Mouse (Mus musculus) fibroblast of lung, adult 2 months (primary cell): Measurements from ENCODE around the gene Stk4.

Experiments used
- DNase-seq: peaks from one replicate; pipeline ENCODE4 v3.0.0-alpha.2; 2011; ENCODE audit warnings: low read depth

Stk4 gene

DNA sequence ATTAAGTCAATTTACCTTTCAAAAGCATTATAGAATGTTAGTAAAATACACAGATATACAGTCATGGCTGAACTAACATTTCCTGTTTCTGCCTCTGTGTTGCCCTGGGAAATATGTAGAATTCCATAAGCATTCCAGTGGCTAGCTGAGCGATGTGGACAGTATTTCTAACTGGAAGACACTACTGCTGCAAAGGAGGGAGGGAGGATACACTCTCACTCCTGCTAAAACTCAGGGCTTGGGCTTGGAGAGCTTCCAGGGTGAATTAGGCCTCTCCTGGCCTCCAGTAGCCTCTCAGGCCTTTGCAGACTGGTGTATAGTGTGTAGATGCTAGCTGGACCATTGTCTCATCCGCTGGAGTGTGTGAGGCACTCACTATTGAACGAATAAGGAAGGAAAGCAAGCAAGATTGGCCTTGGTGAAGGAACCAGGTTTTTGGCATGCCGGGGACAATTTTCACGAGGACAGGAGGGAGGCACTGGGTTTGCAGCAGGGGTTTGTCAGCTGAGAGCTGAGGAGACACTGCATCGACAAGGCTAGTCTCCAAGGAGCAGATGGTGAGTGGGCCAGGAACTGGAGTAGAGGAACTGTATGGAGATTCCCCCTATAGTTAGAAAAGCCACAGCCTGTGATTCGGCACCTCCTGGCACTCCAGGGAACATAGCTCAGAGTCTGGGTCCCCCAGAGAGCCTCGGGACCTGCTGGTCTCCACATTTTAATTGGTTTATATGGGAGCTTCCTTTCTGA is 104.7 kb downstream of the Stk4 start:
- no peak for DNase-seq

GRCm38 (mm10) chr2:164175850-164176249 is 105.7 kb downstream of the Stk4 start:
- DNase-seq: no peak

DNA sequence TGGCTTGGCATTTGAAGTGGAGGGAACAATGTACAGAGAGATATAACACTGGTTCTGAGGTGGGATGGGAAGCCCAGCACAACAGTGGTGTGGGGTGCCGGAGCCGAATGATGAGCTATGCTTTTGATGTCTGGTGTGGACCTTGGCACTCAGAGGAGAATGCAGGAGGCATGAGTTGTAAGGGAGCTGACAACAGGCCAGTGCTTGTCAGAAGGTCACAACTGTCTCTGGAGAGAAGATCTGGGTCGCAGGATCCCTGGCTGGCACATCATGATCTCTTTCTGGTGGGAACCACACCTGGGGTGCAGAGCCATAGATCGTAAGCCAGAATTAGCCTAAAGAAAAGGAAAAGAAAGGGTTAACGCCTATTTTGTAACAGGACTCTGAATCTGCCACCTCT is 107.7 kb downstream of the Stk4 start:
- DNase-seq: no peak

GRCm38 (mm10) chr2:164180124-164180523 is 110.0 kb downstream of the Stk4 start:
- no peak for DNase-seq

GRCm38 (mm10) chr2:164180770-164181169 is 110.6 kb downstream of the Stk4 start:
- DNase-seq: no peak

DNA sequence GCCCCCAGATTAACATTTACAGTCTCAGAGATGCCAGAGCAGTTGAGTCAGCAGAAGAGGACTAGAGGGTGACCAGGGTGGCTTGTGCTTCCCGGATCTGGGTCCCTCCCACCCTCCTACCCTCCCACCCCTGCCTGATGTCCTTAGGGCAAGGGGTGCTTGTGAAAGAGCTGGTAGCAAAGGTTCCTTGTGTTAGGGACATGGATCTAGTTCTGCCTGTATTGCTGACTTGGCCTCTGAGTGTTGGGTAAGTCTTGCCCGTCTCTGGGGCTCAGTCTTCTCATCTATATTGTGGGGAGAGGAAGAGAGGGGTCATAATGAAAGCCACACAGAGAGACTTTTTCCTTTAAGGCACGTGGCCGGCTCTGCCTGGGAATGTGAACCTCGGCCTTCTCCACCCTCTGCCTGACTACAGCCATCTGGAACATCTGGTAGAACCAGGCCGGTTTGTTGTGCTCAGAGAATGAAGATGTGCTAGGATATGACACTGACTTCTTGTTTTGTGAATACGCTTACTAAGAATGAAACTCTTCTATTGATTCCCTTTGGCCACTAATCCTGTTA is 112.7 kb downstream of the Stk4 start, which contains the start of gene Wfdc5:
Wfdc5 (minus strand) TSS at position 51 of the 564 bp plus-strand sequence.
- DNase-seq: no peak

DNA sequence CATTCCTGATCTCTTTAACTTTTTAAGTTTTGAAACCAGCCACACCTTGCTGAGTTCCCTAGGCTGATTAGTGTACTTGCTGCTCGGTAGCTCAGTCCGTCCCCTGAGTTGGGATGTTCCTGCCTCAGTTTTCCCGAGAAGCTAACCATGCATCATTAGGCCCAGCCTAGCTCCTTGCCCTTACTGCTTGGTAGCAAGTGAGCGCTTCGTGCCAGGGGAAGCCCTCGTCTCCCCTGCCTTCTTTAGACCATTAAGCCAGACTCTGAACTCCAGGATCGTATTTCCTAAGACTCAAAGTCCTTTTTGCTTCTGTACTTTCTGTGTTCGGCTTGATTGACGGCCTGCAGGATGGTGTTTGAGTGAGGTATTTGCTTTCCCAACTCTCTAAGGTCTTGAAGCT is 113.2 kb downstream of the Stk4 start:
- no peak for DNase-seq

GRCm38 (mm10) chr2:164184145-164184719 is 114.1 kb downstream of the Stk4 start:
- no peak for DNase-seq

DNA sequence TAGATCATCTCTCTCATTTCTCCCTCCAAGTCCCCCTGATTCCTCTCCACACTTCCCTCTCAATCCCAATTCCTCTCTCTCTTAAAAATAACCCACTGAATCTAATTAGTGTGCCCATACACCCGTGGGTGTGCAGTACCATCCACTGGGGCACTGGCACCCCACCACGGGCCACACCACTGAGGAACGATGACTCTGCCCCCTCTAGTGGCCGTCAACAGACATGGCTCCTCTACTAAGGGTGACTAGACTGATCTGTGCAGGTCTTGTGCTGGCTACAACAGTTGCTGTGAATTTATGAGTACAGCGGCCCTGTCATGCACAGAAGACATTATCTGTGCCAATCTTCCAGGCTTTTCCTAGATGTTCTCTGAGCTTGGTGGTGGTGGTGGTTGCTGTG is 118.6 kb downstream of the Stk4 start:
- DNase-seq: no peak

GRCm38 (mm10) chr2:164190576-164190975 is 120.5 kb downstream of the Stk4 start, which contains the start of gene Wfdc12:
Wfdc12 (minus strand) TSS chr2:164190608.
- DNase-seq: no peak

GRCm38 (mm10) chr2:164192279-164192678 is 122.2 kb downstream of the Stk4 start:
- DNase-seq: no peak

DNA sequence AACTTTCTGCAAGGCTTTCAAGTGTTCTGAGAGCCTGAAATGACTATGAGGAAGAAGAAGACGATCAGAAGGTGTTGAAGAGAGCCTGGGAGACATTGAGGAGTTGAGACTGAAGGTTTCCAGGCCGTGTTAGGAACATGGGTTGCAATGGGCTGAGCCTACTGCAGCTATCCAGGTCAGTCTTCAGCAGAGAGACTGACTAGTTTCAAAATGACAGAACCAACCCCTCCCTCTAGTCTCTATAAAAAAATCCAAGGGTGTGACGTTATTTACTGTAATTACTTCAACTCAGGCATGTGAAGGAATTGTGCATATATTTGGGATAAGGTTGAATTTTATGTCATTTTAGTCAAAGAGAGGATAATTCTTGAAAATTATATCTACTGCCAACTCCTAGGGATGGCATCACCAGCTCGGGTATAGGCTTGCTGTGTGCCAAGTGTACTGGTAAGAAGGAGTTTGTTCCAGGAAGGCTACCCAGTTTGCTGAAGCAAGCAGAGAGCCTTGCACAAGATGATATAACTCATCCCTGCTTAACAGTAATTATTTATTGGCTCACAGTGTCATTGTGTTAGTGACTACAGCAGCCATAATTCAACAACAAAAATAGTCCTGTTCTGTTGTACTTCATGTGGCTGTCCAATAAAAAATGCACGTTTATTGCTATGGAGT is 125.0 kb downstream of the Stk4 start:
- no peak for DNase-seq

GRCm38 (mm10) chr2:164195971-164196699 is 126.0 kb downstream of the Stk4 start:
- no peak for DNase-seq

- no peak for DNase-seq
These were observed 126.5 kb downstream of the Stk4 start for GRCm38 (mm10) chr2:164196700-164196990.

DNA sequence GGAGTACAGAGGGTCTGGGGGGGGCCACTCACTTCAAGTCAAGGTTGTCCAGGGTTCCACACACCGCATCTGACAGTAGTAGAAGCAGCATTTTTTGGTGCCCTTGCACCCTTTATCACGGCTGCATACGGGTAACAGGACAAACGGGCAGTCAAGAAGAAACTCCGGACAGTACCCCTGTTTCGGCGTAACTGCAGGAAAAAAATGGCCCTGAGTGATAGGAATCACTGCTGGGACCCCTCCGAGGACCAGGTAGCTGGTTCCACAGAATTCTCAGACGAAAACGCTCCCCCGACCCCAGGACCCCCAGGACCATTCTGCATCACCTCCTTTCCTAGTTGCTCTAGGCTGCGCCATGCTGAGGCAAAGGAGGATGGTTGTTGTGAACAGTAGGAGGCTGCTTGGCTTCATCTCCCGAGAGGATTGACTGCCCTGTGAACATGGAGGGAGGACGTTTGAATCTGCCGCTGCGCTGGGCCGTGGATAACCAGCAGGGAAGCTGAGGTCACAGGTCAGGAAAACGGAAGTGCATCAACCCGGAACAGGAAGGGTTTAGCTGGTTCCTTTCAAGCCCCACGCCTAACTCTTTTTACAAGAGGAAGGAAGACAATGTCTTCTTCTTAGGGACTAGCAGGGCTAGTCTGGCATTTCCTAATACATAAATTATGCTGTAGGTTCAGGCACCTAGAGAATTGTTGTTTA is 129.7 kb downstream of the Stk4 start, which contains the start of gene Wfdc15a:
Wfdc15a (minus strand) TSS at position 505 of the 702 bp plus-strand sequence.
- DNase-seq: no peak
